Mouse (Mus musculus): ENCODE measurements around the gene 1700003E16Rik. TPM values are rescaled to one million over a fixed set of nuclear protein-coding genes. Genes with fewer than 3 reads are reported as not detected.

Gene 1700003E16Rik
- polyA plus RNA-seq, 1 experiment, result 1.9 TPM

- Histone ChIP-seq H3K27me3 (ENCODE audit: control insufficient read depth, insufficient read depth, insufficient read length) (no peaks in the 10 kb centered on the region), H3ac (ENCODE audit: control insufficient read depth, insufficient read length) (no peak overlapping the region), H3K4me3 (no peak overlapping the region), H3K36me3 (ENCODE audit: control insufficient read depth, insufficient read depth) (no peaks in the 10 kb centered on the region), H3K4me2 (ENCODE audit: low read depth) (no peak overlapping the region), H3K79me2 (ENCODE audit: control insufficient read depth, insufficient read depth) (peaks cover 61% of the 10 kb centered on the region)
- TF ChIP-seq USF1 (IDR thresholded peaks at IDR 0.05; ENCODE audit: low read depth) (no peak), MAX (IDR thresholded peaks at IDR 0.05; ENCODE audit: low read depth) (no peak)
These were observed 14.9 kb downstream of the 1700003E16Rik start for GRCm38 (mm10) chr6:83171063-83171462.

- H3K36me3 ChIP-seq (ENCODE audit: control insufficient read depth, insufficient read depth), result peaks cover 4% of the 10 kb centered on the region
- H3K4me3 ChIP-seq, result no peak overlapping the region
- H3K79me2 ChIP-seq (ENCODE audit: control insufficient read depth, insufficient read depth), result peaks cover 51% of the 10 kb centered on the region
- TF ChIP-seq TCF12 (IDR thresholded peaks at IDR 0.05; ENCODE audit: insufficient read depth, poor library complexity, severe bottlenecking) (no peak), MYOD1 (IDR thresholded peaks at IDR 0.05; ENCODE audit: control insufficient read depth in 1 of 3, insufficient read length in 2 of 3, low read depth in 2 of 3) (no peak), REST (IDR thresholded peaks at IDR 0.05; ENCODE audit: insufficient read depth, insufficient read length) (no peak), MYOG (IDR thresholded peaks at IDR 0.05; ENCODE audit: control insufficient read depth in 1 of 3, insufficient read depth in 1 of 3, insufficient read length in 2 of 3, low read depth in 2 of 3) (no peak), POLR2AphosphoS2 (IDR thresholded peaks at IDR 0.05; ENCODE audit: insufficient read length, low read depth) (no peak), SRF (IDR thresholded peaks at IDR 0.05; ENCODE audit: control insufficient read depth, insufficient read length, low read depth) (no peak), MAX (IDR thresholded peaks at IDR 0.05; ENCODE audit: low read depth) (no peak), USF1 (IDR thresholded peaks at IDR 0.05; ENCODE audit: low read depth) (no peak), E2F4 (IDR thresholded peaks at IDR 0.05; ENCODE audit: insufficient read depth) (no peak), TCF3 (IDR thresholded peaks at IDR 0.05; ENCODE audit: insufficient read length, low read depth) (no peak), POLR2A (IDR thresholded peaks at IDR 0.05; ENCODE audit: insufficient read length, low read depth) (no peak)
- H3K27me3 ChIP-seq (ENCODE audit: control insufficient read depth, insufficient read depth, insufficient read length), result no peaks in the 10 kb centered on the region
- no peak overlapping the region for H3K4me2 ChIP-seq (ENCODE audit: low read depth)
- no peak overlapping the region for H3ac ChIP-seq (ENCODE audit: control insufficient read depth, insufficient read length)
These were observed 16.2 kb downstream of the 1700003E16Rik start for GRCm38 (mm10) chr6:83172240-83172920.

GRCm38 (mm10) chr6:83175996-83176395 lies 19.8 kb downstream of the 1700003E16Rik start:
- TF ChIP-seq TCF12 (IDR thresholded peaks at IDR 0.05; ENCODE audit: insufficient read depth, poor library complexity, severe bottlenecking), result no peak
- no peak for TF ChIP-seq MYOD1 (IDR thresholded peaks at IDR 0.05; ENCODE audit: control insufficient read depth in 1 of 3, insufficient read length in 2 of 3, low read depth in 2 of 3)
- no peak for TF ChIP-seq POLR2A (IDR thresholded peaks at IDR 0.05; ENCODE audit: insufficient read length, low read depth)
- TF ChIP-seq MYOG (IDR thresholded peaks at IDR 0.05; ENCODE audit: control insufficient read depth in 1 of 3, insufficient read depth in 1 of 3, insufficient read length in 2 of 3, low read depth in 2 of 3), result no peak
- no peak for TF ChIP-seq REST (IDR thresholded peaks at IDR 0.05; ENCODE audit: insufficient read depth, insufficient read length)
- TF ChIP-seq SRF (IDR thresholded peaks at IDR 0.05; ENCODE audit: control insufficient read depth, insufficient read length, low read depth), result no peak
- no peak for TF ChIP-seq MAX (IDR thresholded peaks at IDR 0.05; ENCODE audit: low read depth)
- no peaks in the 10 kb centered on the region for H3K27me3 ChIP-seq (ENCODE audit: control insufficient read depth, insufficient read depth, insufficient read length)
- H3K79me2 ChIP-seq (ENCODE audit: control insufficient read depth, insufficient read depth), result peaks cover 35% of the 10 kb centered on the region
- H3K4me2 ChIP-seq (ENCODE audit: low read depth), result no peak overlapping the region
- H3ac ChIP-seq (ENCODE audit: control insufficient read depth, insufficient read length), result no peak overlapping the region
- H3K36me3 ChIP-seq (ENCODE audit: control insufficient read depth, insufficient read depth), result peaks cover 4% of the 10 kb centered on the region
- no peak overlapping the region for H3K4me3 ChIP-seq

- H3ac ChIP-seq (ENCODE audit: control insufficient read depth, insufficient read length), result no peak overlapping the region
- peaks cover 18% of the 10 kb centered on the region for H3K79me2 ChIP-seq (ENCODE audit: control insufficient read depth, insufficient read depth)
- no peaks in the 10 kb centered on the region for H3K27me3 ChIP-seq (ENCODE audit: control insufficient read depth, insufficient read depth, insufficient read length)
- H3K4me2 ChIP-seq (ENCODE audit: low read depth), result no peak overlapping the region
- TF ChIP-seq MAX (IDR thresholded peaks at IDR 0.05; ENCODE audit: low read depth) (no peak), POLR2AphosphoS2 (IDR thresholded peaks at IDR 0.05; ENCODE audit: insufficient read length, low read depth) (no peak), MYOG (IDR thresholded peaks at IDR 0.05; ENCODE audit: control insufficient read depth in 1 of 3, insufficient read depth in 1 of 3, insufficient read length in 2 of 3, low read depth in 2 of 3) (no peak), POLR2A (IDR thresholded peaks at IDR 0.05; ENCODE audit: insufficient read length, low read depth) (no peak), CEBPB (IDR thresholded peaks at IDR 0.05; ENCODE audit: insufficient read depth, poor library complexity, severe bottlenecking) (no peak), E2F4 (IDR thresholded peaks at IDR 0.05; ENCODE audit: insufficient read depth) (no peak), TCF3 (IDR thresholded peaks at IDR 0.05; ENCODE audit: insufficient read length, low read depth) (no peak), USF1 (IDR thresholded peaks at IDR 0.05; ENCODE audit: low read depth) (no peak), MYOD1 (IDR thresholded peaks at IDR 0.05; ENCODE audit: control insufficient read depth in 1 of 3, insufficient read length in 2 of 3, low read depth in 2 of 3) (no peak), TCF12 (IDR thresholded peaks at IDR 0.05; ENCODE audit: insufficient read depth, poor library complexity, severe bottlenecking) (no peak), REST (IDR thresholded peaks at IDR 0.05; ENCODE audit: insufficient read depth, insufficient read length) (no peak), SRF (IDR thresholded peaks at IDR 0.05; ENCODE audit: control insufficient read depth, insufficient read length, low read depth) (no peak)
- H3K36me3 ChIP-seq (ENCODE audit: control insufficient read depth, insufficient read depth), result peaks cover 13% of the 10 kb centered on the region
- H3K4me3 ChIP-seq, result no peak overlapping the region
These were observed 23.4 kb downstream of the 1700003E16Rik start for GRCm38 (mm10) chr6:83179390-83180117.

GRCm38 (mm10) chr6:83180605-83181004 lies 24.4 kb downstream of the 1700003E16Rik start:
- Histone ChIP-seq H3ac (ENCODE audit: control insufficient read depth, insufficient read length) (no peak overlapping the region), H3K4me2 (ENCODE audit: low read depth) (no peak overlapping the region), H3K4me3 (no peak overlapping the region), H3K36me3 (ENCODE audit: control insufficient read depth, insufficient read depth) (peaks cover 13% of the 10 kb centered on the region), H3K27me3 (ENCODE audit: control insufficient read depth, insufficient read depth, insufficient read length) (no peaks in the 10 kb centered on the region), H3K79me2 (ENCODE audit: control insufficient read depth, insufficient read depth) (peaks cover 18% of the 10 kb centered on the region)
- TF ChIP-seq TCF12 (IDR thresholded peaks at IDR 0.05; ENCODE audit: insufficient read depth, poor library complexity, severe bottlenecking) (no peak), POLR2AphosphoS2 (IDR thresholded peaks at IDR 0.05; ENCODE audit: insufficient read length, low read depth) (no peak), MYOD1 (IDR thresholded peaks at IDR 0.05; ENCODE audit: control insufficient read depth in 1 of 3, insufficient read length in 2 of 3, low read depth in 2 of 3) (no peak), MYOG (IDR thresholded peaks at IDR 0.05; ENCODE audit: control insufficient read depth in 1 of 3, insufficient read depth in 1 of 3, insufficient read length in 2 of 3, low read depth in 2 of 3) (no peak), USF1 (IDR thresholded peaks at IDR 0.05; ENCODE audit: low read depth) (no peak), POLR2A (IDR thresholded peaks at IDR 0.05; ENCODE audit: insufficient read length, low read depth) (no peak), MAX (IDR thresholded peaks at IDR 0.05; ENCODE audit: low read depth) (no peak), TCF3 (IDR thresholded peaks at IDR 0.05; ENCODE audit: insufficient read length, low read depth) (no peak), SRF (IDR thresholded peaks at IDR 0.05; ENCODE audit: control insufficient read depth, insufficient read length, low read depth) (no peak), E2F4 (IDR thresholded peaks at IDR 0.05; ENCODE audit: insufficient read depth) (no peak), CEBPB (IDR thresholded peaks at IDR 0.05; ENCODE audit: insufficient read depth, poor library complexity, severe bottlenecking) (no peak), REST (IDR thresholded peaks at IDR 0.05; ENCODE audit: insufficient read depth, insufficient read length) (no peak)

All from myocyte (in vitro differentiated cells).